Mouse (Mus musculus): Measurements from ENCODE around the gene Sike1. TPM values are rescaled to one million over a fixed set of nuclear protein-coding genes. Genes with fewer than 3 reads are reported as not detected.

Sike1 gene
- 10 to 100 TPM; 39.6 to 41.5 TPM for total RNA-seq (2021)
- long read RNA-seq, experiment 1, full-length matches to known transcripts, result 38 of 45 reads
- long read RNA-seq, experiment 1, partial matches to known transcripts, result 5 of 45 reads
- long read RNA-seq, experiment 1, other reads (novel, unspliced or antisense), result 2 of 45 reads
- long read RNA-seq, experiment 2, full-length matches to known transcripts, result 36 of 43 reads
- long read RNA-seq, experiment 2, partial matches to known transcripts, result 2 of 43 reads
- long read RNA-seq, experiment 2, other reads (novel, unspliced or antisense), result 5 of 43 reads

DNA sequence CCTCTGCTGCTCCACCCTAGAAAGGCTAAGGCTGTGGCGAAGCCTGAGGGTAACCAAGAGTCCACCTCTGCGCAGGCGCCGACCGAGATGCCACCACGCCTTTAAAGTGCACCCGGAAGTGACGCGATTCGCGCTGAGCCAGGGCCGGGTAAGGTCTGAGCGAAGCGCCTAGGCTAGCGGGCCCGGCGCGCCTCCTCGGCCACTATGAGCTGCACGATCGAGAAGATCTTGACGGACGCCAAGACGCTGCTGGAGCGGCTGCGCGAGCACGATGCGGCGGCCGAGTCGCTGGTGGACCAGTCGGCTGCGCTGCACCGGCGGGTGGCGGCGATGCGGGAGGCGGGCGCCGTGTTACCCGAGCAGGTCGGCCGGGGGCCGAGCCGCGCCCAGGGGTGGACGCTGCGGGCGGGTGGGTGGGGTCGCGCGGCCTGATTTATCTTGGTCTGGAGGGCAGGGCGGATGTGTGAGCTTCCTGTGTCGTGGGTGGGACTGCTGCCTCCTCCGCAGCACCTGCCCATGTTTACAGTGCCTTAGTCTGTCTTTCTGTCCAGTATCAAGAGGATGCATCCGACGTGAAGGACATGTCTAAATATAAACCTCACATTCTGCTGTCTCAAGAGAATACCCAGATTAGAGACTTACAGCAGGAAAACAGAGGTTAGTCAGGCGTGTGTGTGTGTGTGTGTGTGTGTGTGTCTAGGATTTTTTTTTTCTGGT is at the start of gene Sike1:
Gene Sike1, plus strand, starts transcription at position 104 of the 717 bp plus-strand sequence.
- peak; percentile 97 for DNase-seq
- intact Hi-C loops (cut with DNase I), result loop anchor here (10.0 kb wide), 2 partner anchors 179 to 271 kb away; partner anchors contain the start of gene Bcas2
- TF ChIP-seq CTCF (IDR thresholded peaks at IDR 0.05), result no peak
- H3K27ac ChIP-seq, result peak within 1 kb of the TSS; percentile 99
- H3K4me3 ChIP-seq, result peak within 1 kb of the TSS; percentile 83

DNA sequence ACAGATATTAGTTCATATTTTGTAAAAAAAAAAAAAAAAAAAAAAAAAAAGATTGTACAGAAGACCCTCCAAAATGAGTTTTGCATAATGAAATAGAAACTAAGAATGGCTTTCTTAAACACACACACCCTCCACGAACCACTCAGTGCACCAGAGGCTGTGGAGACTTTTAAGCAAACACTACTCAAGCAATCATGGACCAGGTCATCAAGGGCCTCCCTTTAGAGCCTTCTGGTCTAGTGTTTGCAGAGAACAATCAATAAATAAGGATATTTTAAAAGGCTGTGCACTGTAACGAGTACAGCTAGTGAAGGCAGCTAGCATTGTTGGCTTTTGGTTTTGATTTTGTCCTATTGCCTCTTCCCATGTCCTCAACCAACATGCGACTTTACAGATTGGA is 49.2 kb upstream of the Sike1 start:
- intact Hi-C loops (cut with DNase I), result no loop called here
- Histone ChIP-seq H3K27ac (no peak overlapping the region), H3K4me3 (no peak overlapping the region)
- TF ChIP-seq CTCF (IDR thresholded peaks at IDR 0.05), result no peak
- DNase-seq, result no peak

DNA sequence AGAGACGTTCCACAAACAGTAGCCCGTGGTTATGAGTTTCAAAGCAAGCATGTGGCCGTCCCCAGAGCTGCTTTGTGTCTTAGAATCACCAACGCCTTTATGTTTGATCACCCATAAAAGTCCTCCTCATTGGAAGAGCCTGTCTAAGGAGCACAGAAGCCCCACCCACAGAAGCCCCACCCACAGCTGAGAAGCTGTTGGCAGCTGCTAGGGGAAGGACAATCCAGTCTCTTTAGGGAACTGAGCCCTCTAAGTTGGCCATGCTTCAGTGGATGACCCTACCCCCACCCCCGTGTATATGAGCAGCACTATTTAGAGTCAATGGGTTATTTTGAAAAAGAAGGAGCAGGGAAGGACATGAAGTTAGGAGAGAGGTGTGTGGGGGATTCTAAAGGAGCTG is 48.6 kb upstream of the Sike1 start:
- TF ChIP-seq CTCF (IDR thresholded peaks at IDR 0.05), result no peak
- Histone ChIP-seq H3K27ac (no peak overlapping the region), H3K4me3 (no peak overlapping the region)
- intact Hi-C loops (cut with DNase I), result no loop called here
- DNase-seq, result no peak

DNA sequence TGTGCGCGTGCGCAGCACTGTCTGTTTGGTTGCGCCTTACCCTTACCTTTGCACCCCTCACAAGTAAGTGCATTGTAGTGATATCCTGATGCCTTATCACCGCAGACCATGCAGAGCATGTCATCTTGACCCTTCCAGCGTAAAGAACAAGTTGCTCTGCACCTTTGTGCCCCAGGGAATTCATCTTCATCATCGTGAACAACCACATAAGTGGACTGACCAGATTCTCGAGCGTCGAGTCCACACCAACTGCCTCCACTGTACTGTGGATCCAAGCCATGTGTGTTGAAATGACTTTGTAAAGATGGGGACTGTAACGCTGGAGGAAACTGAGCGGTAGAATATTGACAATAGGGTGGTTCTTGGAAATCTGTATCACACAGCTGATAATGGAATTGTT is 41.0 kb upstream of the Sike1 start:
- no peak overlapping the region for H3K4me3 ChIP-seq
- H3K27ac ChIP-seq, result no peak overlapping the region
- TF ChIP-seq CTCF (IDR thresholded peaks at IDR 0.05), result no peak
- no peak for DNase-seq
- intact Hi-C loops (cut with DNase I), result no loop called here

DNA sequence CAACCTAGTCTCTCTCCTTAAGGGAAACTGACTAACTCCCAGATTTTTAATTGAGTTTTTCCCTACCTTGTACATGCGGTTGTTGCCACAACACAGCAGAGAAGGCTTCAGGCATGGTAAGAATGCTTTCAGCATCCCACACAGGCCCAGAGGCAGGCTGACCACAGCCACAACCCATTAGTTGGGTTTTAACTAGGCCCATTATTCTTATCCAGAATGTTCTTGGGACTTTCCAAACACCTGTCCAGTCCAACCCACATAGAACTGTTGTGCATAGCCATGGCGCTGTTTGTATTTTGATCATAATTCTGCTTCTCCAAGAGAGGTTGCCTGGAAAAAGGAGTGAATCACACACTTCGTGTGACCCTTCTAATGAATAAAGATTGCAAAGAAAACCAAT is 40.4 kb upstream of the Sike1 start:
- Histone ChIP-seq H3K4me3 (no peak overlapping the region), H3K27ac (no peak overlapping the region)
- intact Hi-C loops (cut with DNase I), result no loop called here
- no peak for DNase-seq
- TF ChIP-seq CTCF (IDR thresholded peaks at IDR 0.05), result no peak

DNA sequence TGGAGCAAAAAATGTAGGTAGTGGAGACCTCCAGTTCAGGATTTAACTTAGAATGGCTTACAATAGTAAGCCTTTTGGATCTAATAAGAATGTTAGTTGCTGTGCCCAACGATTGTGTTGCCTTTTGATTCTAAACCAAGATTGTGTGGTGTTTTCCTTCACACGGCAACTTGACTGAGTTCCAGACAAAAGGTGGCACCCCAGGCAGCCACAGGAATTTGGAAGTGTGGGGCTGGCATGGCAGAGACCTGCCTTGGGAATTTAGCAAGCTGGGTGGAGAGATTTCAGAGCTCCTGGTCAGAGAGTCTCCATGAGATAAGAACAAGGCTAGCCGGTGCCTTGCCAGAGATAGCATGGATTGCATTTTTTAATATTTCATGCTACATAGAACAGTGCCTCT is 39.9 kb upstream of the Sike1 start:
- Histone ChIP-seq H3K27ac (no peak overlapping the region), H3K4me3 (no peak overlapping the region)
- DNase-seq, result no peak
- intact Hi-C loops (cut with DNase I), result no loop called here
- no peak for TF ChIP-seq CTCF (IDR thresholded peaks at IDR 0.05)

DNA sequence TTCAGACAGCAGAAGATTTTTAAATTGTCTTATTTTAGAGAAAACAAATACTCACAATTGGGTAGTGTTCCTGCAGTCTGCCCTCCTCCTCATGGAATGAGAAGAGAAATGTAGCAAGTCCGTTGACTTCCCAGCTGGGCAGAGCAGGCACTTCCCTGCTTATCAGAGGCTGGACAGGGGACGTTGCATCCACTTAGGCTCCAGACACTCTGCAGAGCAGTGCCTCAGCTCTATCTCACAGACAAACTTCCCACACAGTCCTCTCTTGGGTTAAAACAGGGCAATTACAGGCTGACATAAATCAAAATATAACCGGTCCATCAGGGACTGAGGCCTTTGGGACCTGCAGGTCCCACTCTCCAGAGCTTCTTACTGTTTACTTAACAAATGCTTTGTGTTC is 31.5 kb upstream of the Sike1 start, which contains the start of gene Nr1h5:
Gene Nr1h5, minus strand, starts transcription at position 101 of the 400 bp plus-strand sequence.
- Histone ChIP-seq H3K4me3 (no peak within 1 kb of the TSS), H3K27ac (no peak within 1 kb of the TSS)
- no peak for TF ChIP-seq CTCF (IDR thresholded peaks at IDR 0.05)
- DNase-seq, result no peak
- intact Hi-C loops (cut with DNase I), result no loop called here

DNA sequence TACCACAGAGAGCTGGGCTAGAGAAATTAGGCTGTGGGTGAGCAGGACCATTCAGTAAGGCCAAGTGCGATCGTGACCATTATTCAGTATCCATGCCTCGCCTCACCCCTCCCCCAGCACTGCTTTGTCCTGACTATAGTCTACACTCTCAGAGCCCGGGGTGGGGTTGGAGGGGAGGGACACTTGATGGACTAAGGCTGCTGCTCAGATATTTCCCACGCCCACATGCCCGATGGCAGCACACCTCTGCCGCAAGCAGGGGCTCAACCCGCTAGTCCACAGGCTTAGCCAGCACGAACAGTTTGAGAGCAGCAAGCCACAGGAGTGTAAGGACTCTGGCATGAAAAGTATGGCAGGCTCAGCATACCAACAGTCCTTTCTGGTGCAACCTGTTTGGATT is 25.4 kb upstream of the Sike1 start:
- no peak for TF ChIP-seq CTCF (IDR thresholded peaks at IDR 0.05)
- H3K27ac ChIP-seq, result no peak overlapping the region
- intact Hi-C loops (cut with DNase I), result no loop called here
- H3K4me3 ChIP-seq, result no peak overlapping the region
- no peak for DNase-seq

DNA sequence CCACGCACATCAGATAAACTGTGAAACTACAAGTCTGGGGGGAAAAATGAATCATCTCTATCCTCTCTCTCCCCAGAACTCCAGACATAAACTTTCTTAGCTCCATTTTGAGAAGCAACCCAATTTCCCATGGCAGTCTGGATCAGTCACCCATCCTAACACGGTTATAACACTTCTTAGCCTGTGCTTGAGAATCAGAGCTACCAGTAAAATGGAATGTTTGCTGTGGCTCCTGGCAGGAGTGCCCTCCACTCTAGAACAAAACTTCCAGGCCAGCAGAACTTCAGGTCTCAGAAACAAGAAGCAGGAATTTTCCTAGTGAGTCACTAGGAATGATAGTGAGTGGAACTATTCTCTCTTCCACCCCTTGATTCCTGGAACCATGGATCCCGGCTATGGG is 25.0 kb upstream of the Sike1 start:
- TF ChIP-seq CTCF (IDR thresholded peaks at IDR 0.05), result no peak
- Histone ChIP-seq H3K27ac (no peak overlapping the region), H3K4me3 (no peak overlapping the region)
- intact Hi-C loops (cut with DNase I), result no loop called here
- DNase-seq, result no peak

DNA sequence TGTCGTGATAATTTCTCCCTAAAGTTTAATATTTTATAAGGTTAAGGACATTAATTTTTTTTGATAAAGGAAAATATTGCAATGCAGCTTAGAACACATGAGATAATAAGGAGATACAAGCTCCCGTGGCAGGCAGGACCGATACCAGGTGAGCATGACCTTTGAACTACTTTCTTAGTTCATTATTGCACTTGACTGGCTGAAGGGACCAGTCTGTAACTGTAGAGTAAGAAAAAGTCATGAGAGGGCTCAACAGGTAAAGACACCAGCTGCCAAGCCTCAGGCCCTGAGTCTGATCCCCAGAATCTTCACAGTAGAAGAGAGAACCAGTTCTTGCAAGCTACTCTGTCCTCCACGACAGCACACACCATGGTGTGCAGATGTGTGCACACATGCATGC is 18.6 kb upstream of the Sike1 start:
- no peak for TF ChIP-seq CTCF (IDR thresholded peaks at IDR 0.05)
- Histone ChIP-seq H3K4me3 (no peak overlapping the region), H3K27ac (no peak overlapping the region)
- intact Hi-C loops (cut with DNase I), result no loop called here
- DNase-seq, result no peak

DNA sequence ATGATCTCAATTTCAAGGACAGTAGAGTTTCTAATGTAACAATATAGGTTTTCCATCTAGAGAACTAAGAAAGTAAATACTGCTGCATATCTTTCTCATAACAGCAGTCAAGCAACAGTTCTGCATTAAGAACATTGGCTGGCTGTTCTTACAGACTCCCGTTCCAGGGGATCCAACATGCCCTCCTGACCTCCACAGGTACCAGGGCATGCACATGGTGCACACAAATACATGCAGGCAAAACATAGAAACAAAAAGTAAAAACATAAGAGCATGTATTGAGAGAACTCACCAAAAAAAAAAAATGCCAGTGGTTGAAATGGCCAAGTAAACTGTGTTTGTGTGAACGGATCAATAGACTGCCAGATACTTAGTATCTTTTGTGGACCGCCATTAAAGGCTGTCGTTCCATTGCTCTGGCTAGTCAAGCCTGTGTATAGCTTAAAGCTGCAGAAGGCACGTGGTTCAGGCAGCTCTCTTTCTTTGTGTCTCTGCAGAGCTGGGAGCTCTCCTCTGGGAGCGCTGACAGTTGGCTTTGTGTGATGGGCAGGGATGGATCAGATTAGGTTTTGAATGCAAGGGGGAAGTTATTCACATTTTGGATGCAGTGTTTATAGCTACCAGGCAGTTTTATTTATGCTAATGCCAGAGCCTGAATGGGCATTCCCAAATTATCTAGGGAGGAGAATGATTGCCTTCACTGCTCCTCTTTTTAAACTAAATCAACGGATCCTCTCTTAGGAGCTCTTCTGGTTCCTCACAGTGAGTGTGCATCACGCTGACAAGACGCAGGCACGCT is 15.8 kb upstream of the Sike1 start:
- no peak for TF ChIP-seq CTCF (IDR thresholded peaks at IDR 0.05)
- Histone ChIP-seq H3K27ac (no peak overlapping the region), H3K4me3 (no peak overlapping the region)
- DNase-seq, result no peak
- intact Hi-C loops (cut with DNase I), result no loop called here

DNA sequence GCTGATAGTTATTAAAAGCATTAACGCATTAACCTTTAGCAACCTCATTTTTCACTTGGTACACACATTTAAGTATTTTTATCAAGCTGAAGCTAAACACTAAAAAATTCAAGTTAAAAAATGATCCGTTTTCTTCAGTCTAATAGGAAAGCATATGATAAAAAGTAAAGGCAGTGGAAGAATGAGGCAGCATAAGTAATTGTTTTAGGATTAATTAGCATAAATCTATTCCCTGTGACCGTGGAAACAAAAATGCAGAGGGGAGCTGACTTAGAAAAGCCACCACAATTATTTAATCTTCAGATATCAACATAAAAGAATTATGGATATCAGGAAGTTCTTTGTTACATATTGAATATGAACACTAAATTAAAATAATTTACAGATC is 15.2 kb upstream of the Sike1 start:
- H3K27ac ChIP-seq, result no peak overlapping the region
- no peak for DNase-seq
- intact Hi-C loops (cut with DNase I), result no loop called here
- TF ChIP-seq CTCF (IDR thresholded peaks at IDR 0.05), result no peak
- no peak overlapping the region for H3K4me3 ChIP-seq

DNA sequence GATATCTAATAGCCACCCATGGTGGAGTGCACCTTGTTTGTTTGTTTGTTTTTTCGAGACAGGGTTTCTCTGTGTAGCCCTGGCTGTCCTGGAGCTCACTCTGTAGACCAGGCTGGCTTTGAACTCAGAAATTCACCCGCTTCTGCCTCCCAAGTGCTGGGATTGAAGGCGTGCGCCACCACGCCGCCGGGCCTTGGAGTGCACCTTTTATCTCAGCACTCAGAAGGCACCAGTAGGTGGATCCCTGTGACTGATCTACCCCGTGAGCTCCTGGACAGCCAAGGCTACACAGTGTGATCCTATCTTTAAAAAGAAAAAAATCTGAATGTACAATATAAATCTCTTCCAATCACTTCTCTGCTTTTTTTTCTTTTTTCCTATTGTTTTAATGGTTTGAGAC is 4.5 kb upstream of the Sike1 start:
- no peak for DNase-seq
- intact Hi-C loops (cut with DNase I), result loop anchor here (10.0 kb wide), 2 partner anchors 184 to 266 kb away; partner anchors contain the start of gene Bcas2
- no peak overlapping the region for H3K27ac ChIP-seq
- TF ChIP-seq CTCF (IDR thresholded peaks at IDR 0.05), result no peak
- no peak overlapping the region for H3K4me3 ChIP-seq

All from gastrocnemius, adult 2 months (tissue).